Mouse (Mus musculus) liver, adult 2 months (tissue): ENCODE results near the gene Btbd35f6. TPM values are rescaled to one million over a fixed set of nuclear protein-coding genes. Genes with fewer than 3 reads are reported as not detected.
"Not testable (repeated sequence)": the region's sequence is repeated elsewhere in the genome, so short reads cannot be mapped to it uniquely, and the experiment has no call there.

Experiments
- DNase-seq: peaks from one replicate; pipeline ENCODE4 v3.0.0-alpha.2; 2011; ENCODE audit warnings: low read depth, low spot score; ENCODE audit errors: extremely low read depth
- H3K27ac ChIP-seq: fragments of 200-500 bp; replicated peaks from 2 replicates; pipeline ENCODE4 v1.5.1; 2012; ENCODE audit warnings: low read depth, mild to moderate bottlenecking, control low read depth, inconsistent platforms, low read length; ENCODE audit not compliant: insufficient read depth
- H3K27me3 ChIP-seq: fragments of 200-500 bp; 2 replicates; pipeline ENCODE4 v1.6.1; 2012; ENCODE audit warnings: mild to moderate bottlenecking, moderate library complexity, low read length, inconsistent platforms; ENCODE audit not compliant: control insufficient read depth, insufficient read depth
- H3K36me3 ChIP-seq: fragments of 200-500 bp; 2 replicates; pipeline ENCODE4 v1.6.1; 2012; ENCODE audit warnings: low read length, inconsistent platforms; ENCODE audit not compliant: control insufficient read depth, insufficient read depth
- H3K4me1 ChIP-seq: fragments of 200-500 bp; 2 replicates; pipeline ENCODE4 v1.6.1; 2011; ENCODE audit warnings: low read length; ENCODE audit not compliant: control insufficient read depth, insufficient read depth
- H3K4me3 ChIP-seq: fragments of 200-500 bp; 2 replicates; pipeline ENCODE4 v1.5.1; 2011; ENCODE audit warnings: low read depth, mild to moderate bottlenecking, control low read depth, low read length, moderate library complexity; ENCODE audit not compliant: insufficient read depth
- H3K79me2 ChIP-seq: fragments of 200-500 bp; 2 replicates; pipeline ENCODE4 v1.6.1; 2012; ENCODE audit warnings: inconsistent platforms, mild to moderate bottlenecking, low read length, moderate library complexity; ENCODE audit not compliant: control insufficient read depth, insufficient read depth
- H3K9ac ChIP-seq: fragments of 200-500 bp; 2 replicates; pipeline ENCODE4 v1.6.1; 2012; ENCODE audit warnings: low read depth, mild to moderate bottlenecking, control low read depth, inconsistent platforms, low read length
- WGBS: fragments of 180-500 bp; shearing (Covaris S2); methylation state at CpG from one replicate; pipeline ENCODE4 v1.1.7; 2018; 5-methylcytosine and 5-hydroxymethylcytosine counted together
- polyA plus RNA-seq: library from polyadenylated mRNA; depleted of rRNA; stranded (reverse); fragments of >200 nt; gene quantifications from 2 replicates; pipeline ENCODE4 v1.2.3, GENCODE M21; 2012; rRNA removed
- total RNA-seq: library from RNA; depleted of rRNA; stranded (reverse); fragments of >200 nt; gene quantifications from 2 replicates; pipeline ENCODE4 v1.2.3, GENCODE M21; 2014; rRNA removed

Btbd35f6 gene
- total RNA-seq = not detected in 2 replicates
- not detected in 2 replicates for polyA plus RNA-seq

GRCm38 (mm10) chrX:33956440-33956839 lies at the start of gene Btbd35f6:
TSS of gene Btbd35f6 (minus strand) at chrX:33956540.
- H3K27me3 ChIP-seq, H3K4me1 ChIP-seq, H3K9ac ChIP-seq, H3K36me3 ChIP-seq, DNase-seq, H3K4me3 ChIP-seq, H3K79me2 ChIP-seq, H3K27ac ChIP-seq: not testable (repeated sequence)
- WGBS = 71% methylated on average over 1 of the region's 4 CpGs

GRCm38 (mm10) chrX:33986716-33987115 lies 30.4 kb upstream of the Btbd35f6 start, which contains the start of gene Gm21870:
TSS of gene Gm21870 (minus strand) at chrX:33986816.
- H3K36me3 ChIP-seq, H3K4me1 ChIP-seq, DNase-seq, H3K79me2 ChIP-seq, H3K27ac ChIP-seq, H3K4me3 ChIP-seq, H3K27me3 ChIP-seq, H3K9ac ChIP-seq: not testable (repeated sequence)

- not testable (repeated sequence) for DNase-seq, H3K9ac ChIP-seq, H3K36me3 ChIP-seq, H3K4me3 ChIP-seq, H3K27ac ChIP-seq, H3K4me1 ChIP-seq, H3K27me3 ChIP-seq, H3K79me2 ChIP-seq
- no CpG with 5 or more reads among the region's 1 CpGs for WGBS
These were observed 26.1 kb downstream of the Btbd35f6 start for GRCm38 (mm10) chrX:33930216-33930615.

- not testable (repeated sequence) for H3K9ac ChIP-seq
- 72% methylated on average over 4 of the region's 4 CpGs for WGBS
These were observed 28.1 kb downstream of the Btbd35f6 start for GRCm38 (mm10) chrX:33928225-33928624.

GRCm38 (mm10) chrX:33926344-33926743 lies 30.0 kb downstream of the Btbd35f6 start:
- not testable (repeated sequence) for H3K27ac ChIP-seq, H3K27me3 ChIP-seq, H3K9ac ChIP-seq, DNase-seq, H3K36me3 ChIP-seq, H3K4me3 ChIP-seq, H3K4me1 ChIP-seq, H3K79me2 ChIP-seq
- WGBS = no CpG with 5 or more reads among the region's 1 CpGs

More at GRCm38 (mm10) chrX:33928225-33928624, 28.1 kb downstream of the Btbd35f6 start:
- not testable (repeated sequence) for H3K4me3 ChIP-seq, H3K27ac ChIP-seq, H3K36me3 ChIP-seq, H3K79me2 ChIP-seq, H3K4me1 ChIP-seq, DNase-seq, H3K27me3 ChIP-seq

GRCm38 (mm10) chrX:33925420-33925819 lies 30.9 kb downstream of the Btbd35f6 start:
- H3K4me3 ChIP-seq, H3K27me3 ChIP-seq, DNase-seq, H3K27ac ChIP-seq, H3K79me2 ChIP-seq, H3K36me3 ChIP-seq, H3K4me1 ChIP-seq, H3K9ac ChIP-seq: not testable (repeated sequence)
- 66% methylated on average over 2 of the region's 2 CpGs for WGBS

Other genes starting within 250 kb of the Btbd35f6 start
- gene Gm21870, start 30.3 kb upstream of the Btbd35f6 start, total RNA-seq = not detected in 2 replicates
- gene Gm21870, start 30.3 kb upstream of the Btbd35f6 start, polyA plus RNA-seq = not detected in 2 replicates
- gene Btbd35f9, start 205.0 kb upstream of the Btbd35f6 start, total RNA-seq = not detected in 2 replicates
- not detected in 2 replicates for gene Btbd35f9, start 205.0 kb upstream of the Btbd35f6 start, polyA plus RNA-seq